Mouse (Mus musculus): ENCODE results near the gene Lcn6.
"Not testable (repeated sequence)": the region's sequence is repeated elsewhere in the genome, so short reads cannot be mapped to it uniquely, and the experiment has no call there.

The Lcn6 gene

DNA sequence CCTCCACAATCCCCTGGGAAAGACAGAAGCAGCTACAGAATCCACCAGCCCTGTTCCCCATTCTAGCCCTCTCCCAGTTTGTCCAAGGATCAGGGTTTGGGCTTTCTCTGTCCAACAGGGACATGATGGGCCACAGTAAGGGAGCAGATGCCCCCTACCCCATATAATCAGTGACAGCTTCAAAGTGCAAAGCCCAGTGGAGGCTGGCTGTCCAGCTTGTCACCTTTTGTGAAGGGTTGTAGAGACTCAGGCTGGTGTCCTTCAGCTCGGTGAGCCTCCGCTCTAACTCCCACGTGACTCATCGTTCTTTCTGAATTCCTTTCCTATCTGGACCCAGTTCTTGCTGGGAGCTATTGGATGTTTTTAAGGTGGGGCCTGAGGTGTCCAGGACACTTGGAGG lies 27.1 kb downstream of the Lcn6 start:
- no peak for DNase-seq (ENCODE audit: low spot score)

DNA sequence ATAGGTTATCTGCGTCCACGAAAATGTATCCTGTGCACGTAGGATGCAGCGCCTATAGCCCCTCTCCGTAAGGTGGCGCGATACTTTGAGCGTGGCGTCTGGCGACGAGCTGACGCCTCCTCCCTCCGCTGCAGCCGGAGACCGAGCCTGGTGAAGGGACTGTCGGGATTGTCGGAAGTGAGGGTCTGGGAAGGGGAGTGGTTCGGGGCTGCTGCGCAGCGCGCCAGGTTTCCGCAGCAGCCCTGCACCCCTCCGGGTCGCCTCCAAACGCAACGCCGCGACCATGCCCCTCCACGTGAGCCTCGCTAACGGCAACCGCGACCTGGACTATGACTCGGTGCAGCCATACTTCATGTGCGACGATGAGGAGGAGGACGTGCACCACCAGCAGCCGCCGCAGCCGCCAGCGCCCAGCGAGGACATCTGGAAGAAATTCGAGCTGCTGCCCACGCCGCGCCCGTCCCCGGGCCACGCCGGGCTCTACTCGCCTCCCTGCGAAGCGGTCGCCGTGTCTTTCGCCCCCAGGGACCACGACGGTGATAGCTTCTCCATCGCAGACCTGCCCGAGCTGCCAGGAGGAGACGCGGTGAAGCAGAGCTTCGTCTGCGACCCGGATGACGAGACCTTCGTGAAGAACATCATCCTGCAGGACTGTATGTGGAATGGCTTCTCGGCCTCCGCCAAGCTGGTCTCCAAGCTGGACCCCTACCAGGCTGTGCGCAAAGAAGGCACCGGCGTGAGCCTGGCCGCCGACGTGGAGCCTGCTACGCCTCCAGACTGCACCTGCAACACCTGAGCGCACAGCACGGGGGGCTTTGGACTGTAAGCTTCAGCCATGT lies 30.3 kb downstream of the Lcn6 start, which contains the start of gene Bmyc:
Gene Bmyc, plus strand, starts transcription at position 97 of the 839 bp plus-strand sequence.
- peak; percentile 75 for DNase-seq (ENCODE audit: low spot score)

DNA sequence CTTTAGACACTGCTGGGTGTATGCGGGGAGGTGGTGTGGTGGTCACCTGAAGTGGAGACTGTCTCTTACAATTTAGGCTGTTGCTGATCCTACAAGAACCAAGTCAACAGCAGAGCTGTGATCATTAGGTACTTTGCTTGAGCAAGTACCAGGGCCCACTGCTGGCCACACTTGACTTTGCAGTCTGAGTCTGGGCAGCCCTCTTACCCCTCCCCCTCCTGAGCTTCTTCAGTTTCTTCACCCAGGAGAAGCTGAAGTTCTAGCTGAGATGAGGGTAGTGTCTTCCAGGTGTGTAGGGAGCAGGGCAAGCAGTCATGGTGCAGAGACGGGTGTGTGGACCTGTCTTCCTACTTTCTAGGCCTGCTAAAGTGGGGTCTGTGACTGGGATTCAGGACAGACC lies 31.5 kb downstream of the Lcn6 start:
- no peak for DNase-seq (ENCODE audit: low spot score)

DNA sequence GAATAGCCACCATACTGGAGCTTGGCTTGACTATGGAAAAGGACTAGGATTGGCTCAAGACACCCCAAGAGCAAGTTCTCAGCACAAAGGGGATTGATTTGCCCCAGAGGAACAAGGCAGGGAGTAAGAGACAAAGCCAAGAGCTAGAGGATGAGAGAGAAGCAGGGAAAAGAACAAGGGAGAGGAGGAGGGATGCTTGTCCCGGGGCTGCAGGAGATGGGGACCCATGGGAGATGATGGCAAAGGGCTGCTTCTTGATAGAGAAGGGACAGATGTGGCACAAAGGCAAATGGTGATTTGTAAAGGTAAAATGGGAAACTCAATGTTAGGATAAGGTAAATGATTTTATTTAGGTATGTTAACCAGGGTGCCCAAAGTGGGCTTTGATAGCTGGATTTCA lies 32.5 kb downstream of the Lcn6 start:
- DNase-seq (ENCODE audit: low spot score): not testable (repeated sequence)

DNA sequence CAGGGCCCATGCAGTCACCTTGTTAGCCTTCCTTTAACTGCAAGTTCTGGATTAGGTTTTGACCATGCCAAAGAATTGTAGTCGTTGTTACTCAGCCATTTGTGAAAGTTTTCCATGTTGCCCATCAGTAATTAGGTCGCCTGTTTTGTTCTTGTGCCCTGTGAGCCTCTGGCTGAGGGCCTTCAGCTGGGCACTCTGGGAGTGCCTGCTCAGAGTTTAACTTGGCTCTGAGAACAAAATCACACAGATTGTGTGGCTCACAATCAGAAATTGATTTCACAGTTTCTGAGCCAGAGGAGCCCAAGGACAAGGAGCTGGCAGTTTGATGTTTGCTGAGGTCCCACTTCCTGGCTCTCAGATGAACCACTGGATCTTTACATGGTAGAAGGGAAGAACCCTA lies 33.2 kb downstream of the Lcn6 start:
- DNase-seq (ENCODE audit: low spot score): not testable (repeated sequence)

DNA sequence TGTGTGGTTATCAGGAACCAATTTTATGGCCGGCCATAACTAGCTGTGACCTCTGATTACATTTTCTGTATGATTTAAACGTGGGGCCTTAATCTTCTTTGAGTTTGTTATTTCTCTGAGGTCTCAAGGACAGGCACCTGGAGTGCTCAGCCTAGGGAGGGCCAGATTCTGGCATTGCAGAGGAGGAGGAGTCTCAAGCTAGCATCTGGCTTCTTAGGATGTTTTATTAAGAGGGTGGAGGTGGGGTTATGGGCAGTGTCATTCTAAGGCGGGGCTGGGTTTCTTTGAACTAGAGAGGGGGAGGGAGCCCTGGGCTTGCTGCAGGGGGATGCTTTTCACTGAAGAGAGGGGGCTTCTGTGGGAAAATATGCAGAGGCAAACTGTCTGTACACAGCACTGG lies 35.1 kb downstream of the Lcn6 start:
- DNase-seq (ENCODE audit: low spot score): not testable (repeated sequence)

DNA sequence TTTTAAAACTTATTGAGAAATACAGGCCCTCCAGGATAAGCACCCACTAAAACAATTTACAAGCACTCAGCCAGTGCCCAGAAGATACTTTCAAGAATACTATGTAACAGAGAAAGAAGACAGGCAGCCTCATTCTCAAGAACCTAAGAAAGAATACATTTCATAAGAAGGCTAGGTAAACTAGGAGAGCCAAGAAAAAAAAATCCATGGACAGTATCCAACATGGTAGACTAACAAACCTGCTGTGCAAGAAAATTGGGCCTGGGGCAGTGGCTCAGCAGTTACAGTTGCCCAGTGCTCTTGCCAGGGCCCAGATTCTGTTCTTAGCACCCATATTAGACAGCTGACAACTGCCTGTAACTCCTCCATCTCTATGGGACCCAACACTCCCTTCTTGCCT lies 40.6 kb downstream of the Lcn6 start:
- DNase-seq (ENCODE audit: low spot score): no peak
